ENCODE assay signal across 11 mouse cellular contexts in genomic region chr15:79471095-79471494, GRCm38 (mm10). TPM values are rescaled to one million over a fixed set of nuclear protein-coding genes. Genes with fewer than 3 reads are reported as not detected.
DNase-seq lines count a peak whose midpoint lies in the region; ATAC-seq and TF ChIP-seq lines count a peak whose summit lies in the region.
"Had no signal": no experiment of that assay in that cellular context is flagged by ENCODE, and none has a peak within 500 bp of the region (broad histone marks: within the 10 kb centered on the region; RNA-seq: fewer than 3 reads in every experiment).

No protein-coding gene starts in this region.

- H3K4me1 ChIP-seq in heart, embryonic 15.5 days (replicated peaks), result peaks cover 13% of the 10 kb centered on the region
- H3K4me1 ChIP-seq in heart, adult 2 months (ENCODE audit: control insufficient read depth, insufficient read depth, low read length), result no peaks in the 10 kb centered on the region
- H3K4me1 ChIP-seq in E14TG2a.4 (replicated peaks; ENCODE audit: low read depth, low read length), result peaks cover 40% of the 10 kb centered on the region
- H3K4me1 ChIP-seq in forebrain, embryonic 14.5 days (ENCODE audit: control insufficient read depth, insufficient read depth, low read length), result peaks cover 5% of the 10 kb centered on the region; the same call in 1 of the 2 replicates
- 0 out of 2 replicates have a peak, but pooled peaks cover 4% of the 10 kb centered on the region for H3K4me1 ChIP-seq in limb, embryonic 14.5 days (ENCODE audit: control insufficient read depth, insufficient read depth, low read length)

- no peak for TF ChIP-seq CTCF in heart, adult 2 months (IDR thresholded peaks at IDR 0.05)
- no peak for TF ChIP-seq CTCF in E14TG2a.4 (conservative IDR thresholded peaks at IDR 0.05; ENCODE audit: low read length)

- H3K27me3 ChIP-seq in heart, embryonic 15.5 days, result peaks cover 5% of the 10 kb centered on the region; the same call in 1 of the 2 replicates
- H3K27me3 ChIP-seq in heart, adult 2 months (ENCODE audit: control insufficient read depth, insufficient read depth, low read length), result no peaks in the 10 kb centered on the region
- H3K27me3 ChIP-seq in E14TG2a.4 (ENCODE audit: insufficient read depth, low read length), result 0 out of 2 replicates have a peak, but pooled peaks cover 3% of the 10 kb centered on the region
- no peaks in the 10 kb centered on the region for H3K27me3 ChIP-seq in forebrain, embryonic 14.5 days (replicated peaks; ENCODE audit: control insufficient read depth, insufficient read depth, low read length)
- no peaks in the 10 kb centered on the region for H3K27me3 ChIP-seq in limb, embryonic 14.5 days (ENCODE audit: control insufficient read depth, insufficient read depth, low read length)

- ATAC-seq in heart, embryonic 15.5 days (replicated peaks; ENCODE audit: insufficient number of reproducible peaks, insufficient read depth, low FRiP score, low read depth), result no peak
- no peak for ATAC-seq in forebrain, embryonic 14.5 days
- ATAC-seq in limb, embryonic 14.5 days (ENCODE audit: low FRiP score, low read depth), result no peak

- no peaks in the 10 kb centered on the region for H3K36me3 ChIP-seq in heart, embryonic 15.5 days
- no peaks in the 10 kb centered on the region for H3K36me3 ChIP-seq in heart, adult 2 months (ENCODE audit: control insufficient read depth, insufficient read depth, low read length)
- H3K36me3 ChIP-seq in E14TG2a.4 (ENCODE audit: insufficient read depth, low read length), result no peaks in the 10 kb centered on the region
- no peaks in the 10 kb centered on the region for H3K36me3 ChIP-seq in forebrain, embryonic 14.5 days (ENCODE audit: control insufficient read depth, insufficient read depth, low read length)
- no peaks in the 10 kb centered on the region for H3K36me3 ChIP-seq in limb, embryonic 14.5 days (ENCODE audit: control insufficient read depth, insufficient read depth, low read length)

- WGBS in heart, embryonic 15.5 days, result 53% methylated on average over 10 of the region's 10 CpGs
- 52% methylated on average over 10 of the region's 10 CpGs for WGBS in heart, adult 2 months
- 49% methylated on average over 10 of the region's 10 CpGs for WGBS in forebrain, embryonic 14.5 days
- 49% methylated on average over 10 of the region's 10 CpGs for WGBS in limb, embryonic 14.5 days

- no peaks in the 10 kb centered on the region for H3K9me3 ChIP-seq in heart, embryonic 15.5 days (replicated peaks)
- peaks cover 6% of the 10 kb centered on the region; the same call in 1 of the 2 replicates for H3K9me3 ChIP-seq in E14TG2a.4 (ENCODE audit: low read length)
- no peaks in the 10 kb centered on the region for H3K9me3 ChIP-seq in forebrain, embryonic 14.5 days (replicated peaks; ENCODE audit: control insufficient read depth, low read length)
- H3K9me3 ChIP-seq in limb, embryonic 14.5 days (ENCODE audit: control insufficient read depth, low read length), result no peaks in the 10 kb centered on the region

- DNase-seq in heart, adult 2 months, result no peak
- DNase-seq in forebrain, embryonic 14.5 days (ENCODE audit: low spot score), result no peak
- DNase-seq in limb, embryonic 14.5 days (ENCODE audit: low spot score), result no peak
- DNase-seq in adrenal gland, adult 8-10 months, result no peak
- no peak for DNase-seq in thymus, postnatal 14 days
- DNase-seq in thymus, postnatal 25 days, result no peak
- DNase-seq: thymus, adult 2 months had no signal

- TF ChIP-seq POLR2A in heart, adult 2 months (IDR thresholded peaks at IDR 0.05; ENCODE audit: insufficient read depth, low read depth, low read length), result no peak
- no peak for TF ChIP-seq POLR2A in limb, embryonic 14.5 days (IDR thresholded peaks at IDR 0.05; ENCODE audit: borderline replicate concordance, extremely low read depth, insufficient read depth, insufficient read length)

- peak overlapping the region; percentile 45 for H3K4me2 ChIP-seq in heart, embryonic 15.5 days
- H3K4me2 ChIP-seq in forebrain, embryonic 14.5 days (ENCODE audit: low read length), result peak overlapping the region; percentile 28
- H3K4me2 ChIP-seq in limb, embryonic 14.5 days (replicated peaks; ENCODE audit: low read depth, low read length, severe bottlenecking), result peak overlapping the region; percentile 32

- H3K4me3 ChIP-seq in heart, embryonic 15.5 days, result no peak overlapping the region
- no peak overlapping the region for H3K4me3 ChIP-seq in heart, adult 2 months
- H3K4me3 ChIP-seq in E14TG2a.4 (replicated peaks; ENCODE audit: low read length), result peak overlapping the region; percentile 48
- no peak overlapping the region for H3K4me3 ChIP-seq in forebrain, embryonic 14.5 days (ENCODE audit: low read depth, low read length)
- H3K4me3 ChIP-seq in limb, embryonic 14.5 days (replicated peaks; ENCODE audit: low read length), result no peak overlapping the region
- H3K4me3 ChIP-seq: left cerebral cortex, adult 2 months; megakaryocyte, embryonic 14.5 days had no signal

- intact Hi-C loops in heart, adult 2 months (cut with DNase I), result loop anchor here (5.0 kb wide), 1 partner anchor 136 kb away; the partner anchor contains the start of gene Dmc1

- no peak overlapping the region for H3K27ac ChIP-seq in heart, embryonic 15.5 days
- H3K27ac ChIP-seq in heart, adult 2 months, result no peak overlapping the region
- no peak overlapping the region for H3K27ac ChIP-seq in forebrain, embryonic 14.5 days (ENCODE audit: low read depth, low read length)
- no peak overlapping the region for H3K27ac ChIP-seq in limb, embryonic 14.5 days (replicated peaks; ENCODE audit: low read depth, low read length)
- H3K27ac ChIP-seq: left cerebral cortex, adult 2 months had no signal

- no peaks in the 10 kb centered on the region for H3K79me2 ChIP-seq in heart, adult 2 months (replicated peaks; ENCODE audit: control insufficient read depth, insufficient read depth, low read length)

- TF ChIP-seq EP300 in heart, adult 2 months (IDR thresholded peaks at IDR 0.05; ENCODE audit: insufficient read depth, low read depth, low read length), result no peak

- H3K9ac ChIP-seq in heart, embryonic 15.5 days, result no peak overlapping the region
- H3K9ac ChIP-seq in heart, adult 2 months (ENCODE audit: low read depth, low read length), result no peak overlapping the region
- no peak overlapping the region for H3K9ac ChIP-seq in forebrain, embryonic 14.5 days (ENCODE audit: low read length)
- H3K9ac ChIP-seq in limb, embryonic 14.5 days (ENCODE audit: low read depth, low read length, severe bottlenecking), result no peak overlapping the region

RNA-seq across cellular contexts. Expression of gene Csnk1e, which starts 15.7 kb away (rescaled TPM):
- polyA plus RNA-seq in heart, embryonic 15.5 days (2015; fragmentation: Nextera tagmentation; extraction: Ambion mirVana), result 74.9 and 81.9 TPM in 2 replicates
- total RNA-seq in heart, adult 2 months (2021), result 10 to 100 TPM; 46.5 to 48.3 TPM
- polyA plus RNA-seq in heart, adult 2 months (2012; rRNA removed), result 62.6 and 63.6 TPM in 2 replicates
- polyA plus RNA-seq in forebrain, embryonic 14.5 days (2014; fragmentation: Nextera tagmentation; extraction: Ambion mirVana), result 114 and 158 TPM in 2 replicates
- polyA plus RNA-seq in limb, embryonic 14.5 days (2012; rRNA removed), result 184 and 214 TPM in 2 replicates
- polyA plus RNA-seq in limb, embryonic 14.5 days (2014; fragmentation: Nextera tagmentation; extraction: Ambion mirVana), result 83.8 and 98.0 TPM in 2 replicates
- 100 to 1,000 TPM in 2 of 4 experiments, 10 to 100 TPM in 2; 80.4 to 126 (median 97.1) TPM for total RNA-seq in adrenal gland, adult 8-10 months (2022)

RNA-seq across cellular contexts. Expression of gene Kcnj4, which starts 33.9 kb away (rescaled TPM):
- polyA plus RNA-seq in heart, embryonic 15.5 days (2015; fragmentation: Nextera tagmentation; extraction: Ambion mirVana), result 0.20 and 0.34 TPM in 2 replicates
- 1 to 10 TPM in 1 of 2 experiments, under 1 TPM in 1; 0.50 to 1.1 TPM for total RNA-seq in heart, adult 2 months (2021)
- 0.06 and 0.21 TPM in 2 replicates for polyA plus RNA-seq in heart, adult 2 months (2012; rRNA removed)
- polyA plus RNA-seq in forebrain, embryonic 14.5 days (2014; fragmentation: Nextera tagmentation; extraction: Ambion mirVana), result 0.18 TPM in 1 of 2 replicates, not detected in the other
- polyA plus RNA-seq in limb, embryonic 14.5 days (2012; rRNA removed), result 0.36 and 0.43 TPM in 2 replicates
- polyA plus RNA-seq in limb, embryonic 14.5 days (2014; fragmentation: Nextera tagmentation; extraction: Ambion mirVana), result 0.08 TPM in 1 of 2 replicates, not detected in the other
- total RNA-seq in adrenal gland, adult 8-10 months (2022), result 1 to 10 TPM in 2 of 4 experiments, under 1 TPM in 2; 0.38 to 6.2 (median 2.8) TPM
- polyA plus RNA-seq: thymus, adult 2 months had no signal

RNA-seq across cellular contexts. Expression of gene Kdelr3, which starts 45.1 kb away (rescaled TPM):
- polyA plus RNA-seq in heart, embryonic 15.5 days (2015; fragmentation: Nextera tagmentation; extraction: Ambion mirVana), result 62.9 and 83.1 TPM in 2 replicates
- total RNA-seq in heart, adult 2 months (2021), result 1 to 10 TPM; 4.3 to 4.8 TPM
- 14.2 and 20.4 TPM in 2 replicates for polyA plus RNA-seq in heart, adult 2 months (2012; rRNA removed)
- 6.8 and 8.4 TPM in 2 replicates for polyA plus RNA-seq in forebrain, embryonic 14.5 days (2014; fragmentation: Nextera tagmentation; extraction: Ambion mirVana)
- 143 and 171 TPM in 2 replicates for polyA plus RNA-seq in limb, embryonic 14.5 days (2012; rRNA removed)
- polyA plus RNA-seq in limb, embryonic 14.5 days (2014; fragmentation: Nextera tagmentation; extraction: Ambion mirVana), result 137 and 158 TPM in 2 replicates
- 1 to 10 TPM; 2.1 to 5.3 (median 2.8) TPM for total RNA-seq in adrenal gland, adult 8-10 months (2022)
